Mouse (Mus musculus): ENCODE measurements around the gene Tnnt2. TPM values are rescaled to one million over a fixed set of nuclear protein-coding genes. Genes with fewer than 3 reads are reported as not detected.

The Tnnt2 gene
- polyA plus RNA-seq, 1 experiment: 1.9 TPM

DNA sequence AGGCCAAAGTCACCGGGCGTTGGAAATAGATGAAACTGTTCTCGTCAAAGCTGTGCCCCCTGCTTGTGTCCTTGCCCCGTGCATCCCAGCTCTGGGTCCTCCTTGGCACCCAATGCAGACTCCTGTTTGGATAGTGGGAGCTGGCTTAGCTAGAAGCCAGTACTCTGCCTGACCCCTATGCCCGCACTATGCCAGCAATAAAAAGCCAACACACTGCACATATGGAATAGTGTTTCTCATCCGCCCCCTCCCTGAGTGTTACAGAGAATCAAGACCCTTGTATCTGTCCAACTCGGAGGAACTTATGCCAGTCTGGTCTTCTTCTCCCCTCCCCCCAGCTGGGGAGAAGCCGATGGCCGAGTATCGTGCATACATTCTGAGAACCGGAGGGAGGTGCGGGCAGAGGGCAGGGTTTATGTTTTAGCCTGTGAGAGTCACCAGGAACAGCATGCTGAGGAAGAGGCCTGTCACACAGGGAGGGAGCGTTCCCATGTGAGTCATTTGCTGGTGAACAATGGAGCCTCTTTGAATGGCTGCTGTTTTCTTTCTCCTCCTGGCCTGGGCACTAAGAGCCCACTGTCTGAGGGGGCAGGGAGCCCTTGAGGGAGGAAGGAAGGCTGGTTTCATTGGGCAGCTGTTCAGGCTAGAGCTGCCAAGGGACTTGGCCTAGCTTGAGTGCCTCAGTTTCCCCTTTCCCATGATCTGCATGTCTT lies 16.0 kb downstream of the Tnnt2 start:
- 44% methylated on average over 13 of the region's 13 CpGs for WGBS
- no peak for DNase-seq (ENCODE audit: low read depth, low spot score)

- no peak for DNase-seq (ENCODE audit: low read depth, low spot score)
- 65% methylated on average over 4 of the region's 4 CpGs for WGBS
Measured at GRCm38 (mm10) chr1:135853200-135853599, 17.0 kb downstream of the Tnnt2 start.

DNA sequence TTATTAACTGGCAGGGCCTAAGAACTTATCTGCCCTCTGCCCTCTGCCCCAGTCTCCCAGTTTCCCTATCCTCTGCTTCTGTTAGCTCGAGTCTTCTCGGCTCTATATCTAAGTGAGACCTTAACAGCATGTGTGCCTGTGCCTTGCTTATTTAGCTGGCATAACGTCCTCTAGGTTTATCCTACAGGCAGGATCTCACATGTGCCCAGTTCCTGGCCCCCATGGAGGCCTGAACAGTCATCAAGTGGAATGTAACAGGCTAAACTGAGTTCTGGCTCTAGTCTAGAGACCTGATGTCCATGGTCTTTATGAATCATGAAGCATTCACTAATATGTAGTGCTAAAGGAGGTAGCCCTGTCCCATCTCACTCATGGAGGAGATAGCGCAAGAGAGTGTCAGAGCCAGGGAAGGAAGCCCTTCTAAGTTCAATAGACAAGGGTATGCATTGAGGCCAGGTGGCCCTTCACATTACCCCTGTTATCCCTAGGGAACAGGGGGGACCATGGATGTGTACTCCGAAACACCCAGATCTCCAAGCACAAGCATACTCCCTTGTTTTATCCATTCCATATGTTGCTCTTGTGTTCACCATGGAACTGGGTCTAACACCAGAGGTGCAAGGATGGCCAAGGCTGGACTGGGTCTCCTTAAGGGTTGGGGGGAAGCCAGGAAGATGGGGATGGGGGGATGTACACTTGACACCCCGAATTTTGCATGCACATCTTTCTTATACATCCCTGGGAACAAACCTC lies 18.6 kb downstream of the Tnnt2 start:
- WGBS: 87% methylated on average over 6 of the region's 6 CpGs
- DNase-seq (ENCODE audit: low read depth, low spot score): no peak

GRCm38 (mm10) chr1:135855344-135855687 lies 19.2 kb downstream of the Tnnt2 start:
- 89% methylated on average over 1 of the region's 1 CpGs for WGBS
- no peak for DNase-seq (ENCODE audit: low read depth, low spot score)

GRCm38 (mm10) chr1:135856070-135856469 lies 19.9 kb downstream of the Tnnt2 start:
- no peak for DNase-seq (ENCODE audit: low read depth, low spot score)
- 76% methylated on average over 4 of the region's 4 CpGs for WGBS

GRCm38 (mm10) chr1:135857137-135857775 lies 21.1 kb downstream of the Tnnt2 start:
- DNase-seq (ENCODE audit: low read depth, low spot score): no peak
- 39% methylated on average over 11 of the region's 11 CpGs for WGBS

DNA sequence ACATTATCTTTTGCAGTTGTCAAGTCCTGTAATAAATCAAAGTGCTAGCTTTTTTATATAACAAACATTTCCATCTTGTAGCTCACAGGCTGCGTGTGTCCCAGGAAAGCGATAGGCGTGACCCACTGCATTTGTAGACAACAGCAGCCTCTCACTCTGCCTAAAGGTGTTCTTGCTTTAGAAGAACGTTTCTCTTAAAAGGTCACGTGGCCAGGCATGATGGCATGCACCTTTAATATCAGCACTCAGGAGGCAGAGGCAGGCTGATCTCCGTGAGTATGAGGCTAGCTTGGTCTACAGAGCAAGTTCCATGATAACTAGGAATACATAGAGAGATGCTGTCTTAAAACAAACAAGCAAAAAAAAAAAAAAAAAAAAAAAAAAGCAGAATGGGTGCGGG lies 22.4 kb downstream of the Tnnt2 start:
- no peak for DNase-seq (ENCODE audit: low read depth, low spot score)
- 86% methylated on average over 7 of the region's 7 CpGs for WGBS

- DNase-seq (ENCODE audit: low read depth, low spot score): no peak
- WGBS: 82% methylated on average over 5 of the region's 5 CpGs
Measured at GRCm38 (mm10) chr1:135861091-135861490, 24.9 kb downstream of the Tnnt2 start.

DNA sequence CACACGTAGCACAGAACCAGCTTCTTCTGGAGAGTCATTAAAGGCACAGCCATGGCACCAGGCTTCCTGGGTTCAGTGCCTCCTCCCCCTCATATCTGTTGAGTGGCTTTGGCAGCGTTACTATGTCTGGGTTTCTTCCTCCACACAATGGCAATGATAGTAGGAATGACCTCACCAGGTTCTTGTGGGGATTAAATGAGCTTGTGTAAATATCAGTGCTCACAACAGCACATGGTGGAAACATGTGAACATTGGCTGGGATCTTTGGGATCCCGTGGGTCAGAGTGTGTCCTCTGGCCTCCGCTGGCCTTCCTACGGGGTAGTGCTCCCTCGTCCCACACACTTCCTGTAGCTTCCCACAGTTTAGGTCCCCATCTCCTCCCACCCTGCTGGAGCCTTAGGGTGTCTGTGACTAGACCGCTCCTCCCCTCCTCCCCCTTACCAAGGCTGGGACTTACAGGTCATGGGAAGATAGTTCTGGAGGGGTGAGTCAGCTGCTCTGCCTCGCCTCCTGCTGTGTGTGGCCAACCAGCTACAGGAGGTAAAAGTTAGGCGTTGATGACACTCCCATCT lies 25.9 kb downstream of the Tnnt2 start:
- 36% methylated on average over 9 of the region's 9 CpGs for WGBS
- DNase-seq (ENCODE audit: low read depth, low spot score): no peak

DNA sequence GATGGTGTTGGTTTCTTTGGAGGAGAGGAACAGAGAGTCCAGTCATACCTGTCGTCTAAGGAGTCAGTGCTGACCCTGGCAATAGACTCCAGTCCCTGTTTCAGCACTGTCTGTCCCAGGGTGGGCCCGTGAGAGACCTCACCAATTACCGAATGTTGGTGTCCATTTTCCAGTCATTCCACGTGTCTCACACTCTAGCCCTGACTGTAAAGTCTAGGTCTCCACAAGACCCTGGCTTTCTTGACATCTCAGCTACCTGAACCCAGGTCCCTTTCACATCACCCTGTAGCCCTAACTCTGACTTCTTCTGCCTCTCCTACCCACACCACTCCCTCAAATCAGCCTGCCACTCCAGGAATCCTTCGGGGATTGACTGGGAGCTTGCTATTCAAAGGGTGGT lies 26.4 kb downstream of the Tnnt2 start:
- 74% methylated on average over 5 of the region's 5 CpGs for WGBS

GRCm38 (mm10) chr1:135863786-135864335 lies 27.7 kb downstream of the Tnnt2 start:
- no peak for DNase-seq (ENCODE audit: low read depth, low spot score)
- 72% methylated on average over 9 of the region's 9 CpGs for WGBS

More for the DNA sequence above, 26.4 kb downstream of the Tnnt2 start:
- DNase-seq (ENCODE audit: low read depth, low spot score): no peak

- 82% methylated on average over 6 of the region's 6 CpGs for WGBS
- DNase-seq (ENCODE audit: low read depth, low spot score): no peak
Measured at GRCm38 (mm10) chr1:135864830-135865229, 28.7 kb downstream of the Tnnt2 start.

GRCm38 (mm10) chr1:135865518-135866194 lies 29.5 kb downstream of the Tnnt2 start:
- 46% methylated on average over 19 of the region's 19 CpGs for WGBS
- DNase-seq (ENCODE audit: low read depth, low spot score): peak; percentile 47

- DNase-seq (ENCODE audit: low read depth, low spot score): no peak
- WGBS: 87% methylated on average over 6 of the region's 6 CpGs
Measured at GRCm38 (mm10) chr1:135868570-135868969, 32.4 kb downstream of the Tnnt2 start.

DNA sequence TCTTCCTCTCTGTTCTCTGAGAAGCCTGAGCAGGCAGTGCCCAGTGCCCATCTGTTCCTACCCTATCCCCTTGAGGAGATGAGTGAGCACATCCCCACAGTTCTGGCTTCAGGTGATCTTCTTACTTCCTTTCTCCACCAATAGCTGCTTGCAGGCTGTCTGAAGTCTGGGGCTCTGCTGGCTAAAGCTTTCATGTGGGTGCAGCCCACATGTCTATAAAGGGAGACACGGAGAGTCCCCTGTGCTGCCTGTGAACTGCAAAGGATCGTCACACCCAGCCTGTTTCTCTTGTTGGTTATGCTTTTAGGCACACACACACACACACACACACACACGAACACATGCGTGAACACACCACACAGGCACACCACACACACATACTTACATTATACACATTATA lies 36.8 kb downstream of the Tnnt2 start:
- whole genome bisulfite sequencing: 69% methylated on average over 4 of the region's 4 CpGs

DNA sequence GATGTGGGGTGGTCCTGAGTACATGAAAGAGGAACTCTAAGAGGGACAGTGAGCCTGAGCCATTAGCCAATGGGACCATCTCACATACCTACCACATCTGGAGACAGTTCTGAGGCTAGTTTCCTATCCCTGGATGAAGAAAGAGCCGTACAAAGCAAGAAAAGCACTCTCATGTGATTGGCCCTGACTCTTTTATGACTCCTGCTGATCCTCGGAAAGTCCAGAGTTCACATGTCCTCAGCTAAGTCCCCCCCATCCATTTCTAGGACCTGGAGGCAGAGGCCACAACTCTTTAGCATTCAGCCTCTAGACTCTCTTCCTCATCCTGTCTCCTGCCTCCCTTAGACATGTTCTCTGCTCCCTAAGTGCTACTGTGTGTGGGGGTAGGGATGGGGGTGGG lies 41.1 kb downstream of the Tnnt2 start:
- no peak for DNase-seq (ENCODE audit: low read depth, low spot score)
- 32% methylated on average over 2 of the region's 2 CpGs for WGBS

More for the DNA sequence above, 36.8 kb downstream of the Tnnt2 start:
- DNase-seq (ENCODE audit: low read depth, low spot score): no peak

GRCm38 (mm10) chr1:135882385-135883109 lies 46.4 kb downstream of the Tnnt2 start:
- WGBS: 78% methylated on average over 10 of the region's 10 CpGs
- DNase-seq (ENCODE audit: low read depth, low spot score): no peak

- DNase-seq (ENCODE audit: low read depth, low spot score): no peak
- 85% methylated on average over 20 of the region's 20 CpGs for WGBS
Measured at GRCm38 (mm10) chr1:135889461-135890185, 53.5 kb downstream of the Tnnt2 start.
